Mouse (Mus musculus) fat pad, adult 2 months (tissue): ENCODE data around the gene Gm3015.
"Not testable (repeated sequence)": the region's sequence is repeated elsewhere in the genome, so short reads cannot be mapped to it uniquely, and the experiment has no call there.

ENCODE experiments used
- DNase-seq: peaks from one replicate; pipeline ENCODE4 v3.0.0-alpha.2; 2011; ENCODE audit warnings: low read depth, low spot score; ENCODE audit errors: extremely low read depth

Gm3015 gene

DNA sequence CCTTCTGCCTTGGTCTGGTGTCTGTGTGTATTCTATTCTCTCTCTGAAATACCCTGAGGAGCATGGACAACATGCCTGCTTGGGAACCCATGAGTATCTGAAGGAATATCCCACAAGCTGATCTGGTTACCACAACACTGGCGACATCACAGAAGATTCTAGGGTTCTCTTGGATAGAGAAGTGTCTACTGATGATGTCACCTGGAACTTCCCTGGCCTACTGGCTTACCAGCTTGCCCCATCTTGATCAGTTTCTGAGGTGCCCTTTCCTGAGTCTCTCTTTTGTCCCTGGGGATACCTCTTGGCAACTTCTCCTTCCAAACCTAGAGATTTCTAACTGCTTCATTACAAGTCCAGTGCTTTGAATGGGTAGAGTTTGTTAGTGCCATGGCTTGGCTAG is at the start of gene Gm3015:
TSS of gene Gm3015 (minus strand) at position 101 of the 400 bp plus-strand sequence.
- DNase-seq, result not testable (repeated sequence)

DNA sequence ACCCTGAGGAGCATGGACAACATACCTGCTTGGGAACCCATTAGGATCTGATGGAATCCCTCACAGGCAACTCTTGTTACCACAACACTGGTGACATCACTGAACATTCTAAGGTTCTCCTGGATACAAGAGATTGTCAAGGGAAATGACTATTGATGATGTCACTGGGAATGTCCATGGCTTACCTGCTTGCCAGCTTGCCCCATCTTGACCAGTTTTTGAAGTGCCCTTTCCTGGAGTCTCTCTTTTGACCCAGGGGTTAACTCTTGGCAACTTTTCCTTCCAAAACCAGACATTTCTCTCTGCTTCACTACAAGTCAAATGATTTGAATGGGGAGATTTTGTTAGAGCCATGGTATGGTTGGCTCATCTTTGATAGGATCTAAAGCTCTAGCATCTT is 29.3 kb upstream of the Gm3015 start, which contains the start of gene Gm10377:
TSS of gene Gm10377 (minus strand) at position 101 of the 400 bp plus-strand sequence.
- not testable (repeated sequence) for DNase-seq
